Mouse (Mus musculus): ENCODE measurements around the gene Cdc42ep3. TPM values are rescaled to one million over a fixed set of nuclear protein-coding genes. Genes with fewer than 3 reads are reported as not detected.

Gene Cdc42ep3
- polyA plus RNA-seq, 2 experiments, result 35.1 to 69.4 TPM

- Histone ChIP-seq H3K9me3 (ENCODE audit: control insufficient read depth, low read length) (no peaks in the 10 kb centered on the region), H3K27ac (replicated peaks; ENCODE audit: low read depth, low read length) (no peak overlapping the region)
- no peak for ATAC-seq (ENCODE audit: low FRiP score, low read depth)
Observed at GRCm38 (mm10) chr17:79345001-79345709, 9.7 kb downstream of the Cdc42ep3 start.

GRCm38 (mm10) chr17:79343334-79343946, 11.5 kb downstream of the Cdc42ep3 start:
- H3K4me2 ChIP-seq (replicated peaks; ENCODE audit: low read depth, low read length, severe bottlenecking), result no peak overlapping the region
- WGBS, result 27% methylated on average over 5 of the region's 5 CpGs
- TF ChIP-seq POLR2A (IDR thresholded peaks at IDR 0.05; ENCODE audit: borderline replicate concordance, extremely low read depth, insufficient read depth, insufficient read length), result no peak

More at GRCm38 (mm10) chr17:79345001-79345709, 9.7 kb downstream of the Cdc42ep3 start:
- H3K9ac ChIP-seq (ENCODE audit: low read depth, low read length, severe bottlenecking), result no peak overlapping the region
- H3K4me3 ChIP-seq (replicated peaks; ENCODE audit: low read length), result no peak overlapping the region
- TF ChIP-seq POLR2A (IDR thresholded peaks at IDR 0.05; ENCODE audit: borderline replicate concordance, extremely low read depth, insufficient read depth, insufficient read length), result no peak
- H3K27me3 ChIP-seq (ENCODE audit: control insufficient read depth, insufficient read depth, low read length), result no peaks in the 10 kb centered on the region
- no peaks in the 10 kb centered on the region; the same call in 1 of the 2 replicates for H3K36me3 ChIP-seq (ENCODE audit: control insufficient read depth, insufficient read depth, low read length)
- WGBS, result 85% methylated on average over 25 of the region's 25 CpGs
- no peak overlapping the region for H3K4me2 ChIP-seq (replicated peaks; ENCODE audit: low read depth, low read length, severe bottlenecking)
- H3K4me1 ChIP-seq (ENCODE audit: control insufficient read depth, insufficient read depth, low read length), result peaks cover 24% of the 10 kb centered on the region
- DNase-seq (ENCODE audit: low spot score), result no peak

GRCm38 (mm10) chr17:79342639-79343333, 12.1 kb downstream of the Cdc42ep3 start:
- no peak overlapping the region for H3K9ac ChIP-seq (ENCODE audit: low read depth, low read length, severe bottlenecking)
- H3K36me3 ChIP-seq (ENCODE audit: control insufficient read depth, insufficient read depth, low read length), result peaks cover 9% of the 10 kb centered on the region
- no peak overlapping the region for H3K4me3 ChIP-seq (replicated peaks; ENCODE audit: low read length)
- DNase-seq (ENCODE audit: low spot score) (no peak), ATAC-seq (ENCODE audit: low FRiP score, low read depth) (no peak)
- no peak overlapping the region for H3K4me2 ChIP-seq (replicated peaks; ENCODE audit: low read depth, low read length, severe bottlenecking)
- no peaks in the 10 kb centered on the region for H3K27me3 ChIP-seq (ENCODE audit: control insufficient read depth, insufficient read depth, low read length)
- H3K9me3 ChIP-seq (ENCODE audit: control insufficient read depth, low read length), result no peaks in the 10 kb centered on the region
- no peak for TF ChIP-seq POLR2A (IDR thresholded peaks at IDR 0.05; ENCODE audit: borderline replicate concordance, extremely low read depth, insufficient read depth, insufficient read length)
- H3K4me1 ChIP-seq (ENCODE audit: control insufficient read depth, insufficient read depth, low read length), result peaks cover 15% of the 10 kb centered on the region
- WGBS, result 56% methylated on average over 3 of the region's 3 CpGs
- no peak overlapping the region for H3K27ac ChIP-seq (replicated peaks; ENCODE audit: low read depth, low read length)

More at GRCm38 (mm10) chr17:79343334-79343946, 11.5 kb downstream of the Cdc42ep3 start:
- no peaks in the 10 kb centered on the region for H3K27me3 ChIP-seq (ENCODE audit: control insufficient read depth, insufficient read depth, low read length)
- no peak overlapping the region for H3K4me3 ChIP-seq (replicated peaks; ENCODE audit: low read length)
- ATAC-seq (ENCODE audit: low FRiP score, low read depth) (no peak), DNase-seq (ENCODE audit: low spot score) (no peak)
- no peaks in the 10 kb centered on the region for H3K9me3 ChIP-seq (ENCODE audit: control insufficient read depth, low read length)
- no peak overlapping the region for H3K9ac ChIP-seq (ENCODE audit: low read depth, low read length, severe bottlenecking)
- H3K27ac ChIP-seq (replicated peaks; ENCODE audit: low read depth, low read length), result no peak overlapping the region
- peaks cover 16% of the 10 kb centered on the region for H3K4me1 ChIP-seq (ENCODE audit: control insufficient read depth, insufficient read depth, low read length)
- H3K36me3 ChIP-seq (ENCODE audit: control insufficient read depth, insufficient read depth, low read length), result peaks cover 9% of the 10 kb centered on the region

DNA sequence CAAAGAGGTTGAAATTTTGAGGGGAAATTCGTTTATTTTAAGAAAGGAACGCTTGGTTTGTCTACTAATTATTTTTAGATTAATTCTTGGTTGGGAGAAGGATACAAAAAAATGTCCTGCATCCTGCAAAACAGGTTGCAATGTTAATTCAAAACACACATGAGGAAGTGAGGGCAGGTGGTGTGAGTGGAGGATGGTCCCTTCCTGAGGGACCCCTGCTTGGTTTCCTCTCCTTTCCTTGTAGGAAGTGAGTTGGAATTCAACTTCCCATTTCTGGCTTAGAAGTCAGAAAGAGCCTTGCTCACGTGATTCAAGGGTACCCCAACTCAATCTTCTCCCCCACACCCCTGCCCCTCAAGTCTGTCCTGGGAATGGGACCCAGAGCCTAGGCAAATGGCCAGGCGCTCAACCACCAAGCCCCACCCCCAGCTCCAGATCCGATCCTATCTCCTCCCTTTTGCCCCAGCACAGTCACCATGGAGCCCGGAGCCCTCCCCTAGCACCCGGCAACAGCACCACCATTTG, 12.9 kb downstream of the Cdc42ep3 start:
- no peak for ATAC-seq (ENCODE audit: low FRiP score, low read depth)
- H3K9ac ChIP-seq (ENCODE audit: low read depth, low read length, severe bottlenecking), result no peak overlapping the region
- no peak for DNase-seq (ENCODE audit: low spot score)
- peaks cover 15% of the 10 kb centered on the region for H3K4me1 ChIP-seq (ENCODE audit: control insufficient read depth, insufficient read depth, low read length)
- no peak for TF ChIP-seq POLR2A (IDR thresholded peaks at IDR 0.05; ENCODE audit: borderline replicate concordance, extremely low read depth, insufficient read depth, insufficient read length)
- H3K27me3 ChIP-seq (ENCODE audit: control insufficient read depth, insufficient read depth, low read length), result no peaks in the 10 kb centered on the region
- H3K4me2 ChIP-seq (replicated peaks; ENCODE audit: low read depth, low read length, severe bottlenecking), result no peak overlapping the region
- H3K36me3 ChIP-seq (ENCODE audit: control insufficient read depth, insufficient read depth, low read length), result peaks cover 11% of the 10 kb centered on the region
- WGBS, result 79% methylated on average over 7 of the region's 7 CpGs
- H3K9me3 ChIP-seq (ENCODE audit: control insufficient read depth, low read length), result no peaks in the 10 kb centered on the region
- H3K27ac ChIP-seq (replicated peaks; ENCODE audit: low read depth, low read length), result no peak overlapping the region
- no peak overlapping the region for H3K4me3 ChIP-seq (replicated peaks; ENCODE audit: low read length)

DNA sequence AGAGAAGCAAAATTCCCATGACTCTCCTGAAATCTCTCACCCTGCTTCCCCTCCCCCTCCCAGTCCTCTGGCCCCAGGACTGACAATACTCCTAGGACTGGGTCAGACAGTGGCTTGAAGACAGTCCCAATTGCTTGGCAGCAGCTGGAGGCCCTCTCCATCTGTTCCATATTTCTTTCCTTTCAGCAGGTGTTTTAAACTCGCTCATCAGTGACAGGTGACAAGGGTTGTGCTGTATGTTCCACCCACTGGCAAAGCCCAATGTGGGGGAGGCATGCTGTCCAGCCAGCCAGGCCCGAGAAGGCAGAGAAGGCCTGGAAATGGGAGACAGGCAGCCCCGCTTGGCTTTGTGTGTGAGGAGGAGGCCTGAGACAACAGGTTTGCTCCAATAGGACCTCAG, 17.4 kb downstream of the Cdc42ep3 start:
- no peak for TF ChIP-seq POLR2A (IDR thresholded peaks at IDR 0.05; ENCODE audit: borderline replicate concordance, extremely low read depth, insufficient read depth, insufficient read length)
- Histone ChIP-seq H3K4me2 (replicated peaks; ENCODE audit: low read depth, low read length, severe bottlenecking) (no peak overlapping the region), H3K27me3 (ENCODE audit: control insufficient read depth, insufficient read depth, low read length) (no peaks in the 10 kb centered on the region), H3K36me3 (ENCODE audit: control insufficient read depth, insufficient read depth, low read length) (peaks cover 33% of the 10 kb centered on the region), H3K9me3 (ENCODE audit: control insufficient read depth, low read length) (no peaks in the 10 kb centered on the region), H3K9ac (ENCODE audit: low read depth, low read length, severe bottlenecking) (no peak overlapping the region), H3K4me3 (replicated peaks; ENCODE audit: low read length) (no peak overlapping the region), H3K27ac (replicated peaks; ENCODE audit: low read depth, low read length) (no peak overlapping the region), H3K4me1 (ENCODE audit: control insufficient read depth, insufficient read depth, low read length) (no peaks in the 10 kb centered on the region)
- WGBS, result 70% methylated on average over 3 of the region's 3 CpGs
- DNase-seq (ENCODE audit: low spot score) (no peak), ATAC-seq (ENCODE audit: low FRiP score, low read depth) (no peak)

All from limb, embryonic 14.5 days (tissue).